Mouse (Mus musculus) heart, postnatal 0 days (tissue): Measurements from ENCODE around the gene Rtcb. TPM values are rescaled to one million over a fixed set of nuclear protein-coding genes. Genes with fewer than 3 reads are reported as not detected.
A peak's percentile ranks its signal among the peaks of the same experiment; 100 is the strongest.

ENCODE experiments used
- ATAC-seq: fragments of 200-750 bp; cut with Nextera tagmentation; 2 replicates; pipeline ENCODE4 v1.8.0; 2017; ENCODE audit warnings: low read depth, moderate number of reproducible peaks, moderate library complexity; ENCODE audit not compliant: insufficient read depth
- DNase-seq: peaks from one replicate; pipeline ENCODE4 v3.0.0-alpha.2; 2016; ENCODE audit warnings: low spot score
- H3K27ac ChIP-seq: fragments of 300-500 bp; sonication (generic); 2 replicates; pipeline ENCODE4 v1.5.1; 2014; ENCODE audit warnings: low read depth, mild to moderate bottlenecking
- H3K27me3 ChIP-seq: fragments of 300-500 bp; sonication (generic); 2 replicates; pipeline ENCODE4 v1.6.1; 2014; ENCODE audit warnings: low read length, mixed read lengths; ENCODE audit not compliant: control insufficient read depth, insufficient read depth
- H3K36me3 ChIP-seq: fragments of 300-500 bp; sonication (generic); replicated peaks from 2 replicates; pipeline ENCODE4 v1.6.1; 2014; ENCODE audit warnings: low read length, mixed read lengths; ENCODE audit not compliant: control insufficient read depth, insufficient read depth
- H3K4me1 ChIP-seq: fragments of 300-500 bp; sonication (generic); 2 replicates; pipeline ENCODE4 v1.6.1; 2014; ENCODE audit warnings: antibody characterized with exemption; ENCODE audit not compliant: control insufficient read depth, insufficient read depth
- H3K4me2 ChIP-seq: fragments of 300-500 bp; sonication (generic); 2 replicates; pipeline ENCODE4 v1.6.1; 2014; ENCODE audit warnings: low read depth, mild to moderate bottlenecking, low read length, moderate library complexity
- H3K4me3 ChIP-seq: fragments of 300-500 bp; sonication (generic); 2 replicates; pipeline ENCODE4 v1.5.1; 2014; ENCODE audit warnings: low read depth, low read length
- H3K9ac ChIP-seq: fragments of 300-500 bp; sonication (generic); replicated peaks from 2 replicates; pipeline ENCODE4 v1.6.1; 2014; ENCODE audit warnings: low read depth, low read length, mixed read lengths
- H3K9me3 ChIP-seq: fragments of 300-500 bp; sonication (generic); replicated peaks from 2 replicates; pipeline ENCODE4 v1.6.1; 2016; ENCODE audit warnings: low read length; ENCODE audit not compliant: control insufficient read depth
- CTCF ChIP-seq: IDR thresholded peaks from 2 replicates; pipeline ENCODE4 v1.5.1; 2016; ENCODE audit warnings: antibody characterized with exemption, control low read depth, low read depth
- EP300 ChIP-seq: IDR thresholded peaks from 2 replicates; pipeline ENCODE4 v1.6.1; 2016; ENCODE audit warnings: antibody characterized with exemption, low read depth
- WGBS: fragments of 180-500 bp; shearing (Covaris S2); extraction: QIAGEN DNeasy Blood & Tissue Kit; methylation state at CpG from one replicate; pipeline ENCODE4 v1.1.7; 2014; 5-methylcytosine and 5-hydroxymethylcytosine counted together
- polyA plus RNA-seq: library from polyadenylated mRNA; unstranded; fragments of >200 nt; fragmentation: Nextera tagmentation; extraction: Ambion mirVana; gene quantifications from 2 replicates; pipeline ENCODE4 v1.2.1, GENCODE M21; 2015
- total RNA-seq: library from RNA; depleted of rRNA; stranded (reverse); fragments of >200 nt; gene quantifications from 2 replicates; pipeline ENCODE4 v1.2.3, GENCODE M21; 2014; ENCODE audit warnings: low replicate concordance

Gene Rtcb
- total and polyA plus RNA-seq, 2 experiments from 2014 or later: 45.9 to 101 TPM

GRCm38 (mm10) chr10:85968157-85968634 is 10.6 kb upstream of the Rtcb start:
- no peak overlapping the region for H3K27ac ChIP-seq
- H3K9me3 ChIP-seq: no peaks in the 10 kb centered on the region
- WGBS: 14% methylated on average over 7 of the region's 7 CpGs
- H3K27me3 ChIP-seq: no peaks in the 10 kb centered on the region
- no peak overlapping the region for H3K4me3 ChIP-seq
- DNase-seq (peak; percentile 49), ATAC-seq (peak; percentile 60; the same call in 1 of the 2 replicates)
- TF ChIP-seq EP300 (no peak), CTCF (peak; percentile 83)
- no peaks in the 10 kb centered on the region for H3K36me3 ChIP-seq
- no peaks in the 10 kb centered on the region for H3K4me1 ChIP-seq
- H3K9ac ChIP-seq: no peak overlapping the region
- H3K4me2 ChIP-seq: no peak overlapping the region

- WGBS: 58% methylated on average over 17 of the region's 17 CpGs
- H3K36me3 ChIP-seq: no peaks in the 10 kb centered on the region
Observed at GRCm38 (mm10) chr10:85967411-85968156, 10.0 kb upstream of the Rtcb start.

GRCm38 (mm10) chr10:85966476-85966875 is 8.9 kb upstream of the Rtcb start:
- WGBS: 44% methylated on average over 2 of the region's 2 CpGs
- TF ChIP-seq CTCF: no peak
- TF ChIP-seq EP300: no peak
- Histone ChIP-seq H3K27ac (no peak overlapping the region), H3K4me2 (no peak overlapping the region), H3K9me3 (no peaks in the 10 kb centered on the region), H3K9ac (no peak overlapping the region), H3K4me1 (no peaks in the 10 kb centered on the region), H3K4me3 (no peak overlapping the region), H3K36me3 (no peaks in the 10 kb centered on the region), H3K27me3 (no peaks in the 10 kb centered on the region)
- ATAC-seq (no peak), DNase-seq (no peak)

More at GRCm38 (mm10) chr10:85967411-85968156, 10.0 kb upstream of the Rtcb start:
- Histone ChIP-seq H3K9me3 (no peaks in the 10 kb centered on the region), H3K27ac (no peak overlapping the region), H3K4me3 (no peak overlapping the region), H3K4me1 (no peaks in the 10 kb centered on the region), H3K9ac (no peak overlapping the region), H3K4me2 (no peak overlapping the region), H3K27me3 (no peaks in the 10 kb centered on the region)
- ATAC-seq: no peak
- no peak for TF ChIP-seq CTCF
- no peak for TF ChIP-seq EP300
- DNase-seq: no peak

DNA sequence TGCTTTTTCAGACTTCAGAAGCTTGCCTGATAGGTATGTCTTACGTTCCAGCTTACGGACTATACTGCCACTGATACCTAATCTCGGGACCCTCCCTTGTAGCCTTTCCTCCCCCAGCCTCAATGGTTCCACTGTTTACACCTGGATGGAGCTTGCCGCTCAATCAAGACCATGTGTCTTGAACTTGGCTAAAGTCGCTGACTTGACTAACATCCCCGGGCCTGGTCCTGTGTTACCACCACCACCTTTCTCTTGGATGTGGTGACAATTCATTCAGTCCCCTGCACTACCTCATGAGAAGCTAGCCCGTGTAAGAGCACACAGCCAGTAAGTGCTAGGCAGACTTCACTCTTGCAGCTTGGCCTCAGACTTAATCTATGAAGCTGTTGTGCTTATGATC is 6.7 kb upstream of the Rtcb start:
- no peak overlapping the region for H3K4me2 ChIP-seq
- TF ChIP-seq CTCF: no peak
- TF ChIP-seq EP300: no peak
- H3K27ac ChIP-seq: no peak overlapping the region
- H3K36me3 ChIP-seq: no peaks in the 10 kb centered on the region
- no peak overlapping the region for H3K4me3 ChIP-seq
- no peak overlapping the region for H3K9ac ChIP-seq
- ATAC-seq (no peak), DNase-seq (no peak)
- 75% methylated on average over 7 of the region's 7 CpGs for WGBS
- no peaks in the 10 kb centered on the region for H3K9me3 ChIP-seq
- H3K4me1 ChIP-seq: no peaks in the 10 kb centered on the region
- H3K27me3 ChIP-seq: no peaks in the 10 kb centered on the region

GRCm38 (mm10) chr10:85962897-85963296 is 5.3 kb upstream of the Rtcb start:
- DNase-seq: peak; percentile 29
- WGBS: 30% methylated on average over 9 of the region's 9 CpGs
- no peak overlapping the region for H3K27ac ChIP-seq

More at GRCm38 (mm10) chr10:85962897-85963296, 5.3 kb upstream of the Rtcb start:
- no peak for TF ChIP-seq EP300
- no peak for TF ChIP-seq CTCF
- no peaks in the 10 kb centered on the region for H3K36me3 ChIP-seq
- H3K9me3 ChIP-seq: no peaks in the 10 kb centered on the region
- no peak overlapping the region for H3K4me3 ChIP-seq
- no peak overlapping the region for H3K9ac ChIP-seq
- no peak for ATAC-seq
- no peaks in the 10 kb centered on the region for H3K4me1 ChIP-seq
- H3K27me3 ChIP-seq: no peaks in the 10 kb centered on the region
- no peak overlapping the region for H3K4me2 ChIP-seq
